In genomic region chr3:127929921-127930320, GRCm38 (mm10) we compare ENCODE assay signal across 9 mouse cellular contexts. TPM values are rescaled to one million over a fixed set of nuclear protein-coding genes. Genes with fewer than 3 reads are reported as not detected.
DNase-seq lines count a peak whose midpoint lies in the region.
"Had no signal": no experiment of that assay in that cellular context is flagged by ENCODE, and none has a peak within 500 bp of the region (broad histone marks: within the 10 kb centered on the region; RNA-seq: fewer than 3 reads in every experiment).

No protein-coding gene starts in this region.

- no peaks in the 10 kb centered on the region for H3K9me3 ChIP-seq in embryonic facial prominence, embryonic 10.5 days
- H3K9me3 ChIP-seq: forebrain, embryonic 15.5 days had no signal

- no peak overlapping the region for H3K27ac ChIP-seq in embryonic facial prominence, embryonic 10.5 days (replicated peaks)
- H3K27ac ChIP-seq: forebrain, embryonic 15.5 days had no signal

- 66% methylated on average over 9 of the region's 9 CpGs for WGBS in embryonic facial prominence, embryonic 10.5 days

- no peak overlapping the region for H3K4me3 ChIP-seq in embryonic facial prominence, embryonic 10.5 days
- H3K4me3 ChIP-seq: forebrain, embryonic 15.5 days had no signal

- H3K27me3 ChIP-seq in embryonic facial prominence, embryonic 10.5 days (replicated peaks; ENCODE audit: low read depth, poor library complexity, severe bottlenecking), result no peaks in the 10 kb centered on the region
- H3K27me3 ChIP-seq: forebrain, embryonic 15.5 days had no signal

- DNase-seq in adrenal gland, postnatal 14 days, result peak; percentile 12
- DNase-seq in adrenal gland, adult 18-20 months (ENCODE audit: low spot score in 2 of 2), result no peak
- DNase-seq in embryonic facial prominence, embryonic 10.5 days (ENCODE audit: low spot score), result peak; percentile 19
- peak; percentile 15 to 53 for DNase-seq in kidney, postnatal 25 days
- DNase-seq in lung, postnatal 4 days, result peak; percentile 71 to 86
- DNase-seq in left cerebral cortex, adult 18-20 months (ENCODE audit: low spot score in 2 of 2), result no peak
- no peak for DNase-seq in layer of hippocampus, postnatal 10 days (ENCODE audit: low spot score in 2 of 2)
- no peak for DNase-seq in layer of hippocampus, adult 9-10 months (ENCODE audit: low spot score)

- H3K36me3 ChIP-seq in embryonic facial prominence, embryonic 10.5 days (replicated peaks), result no peaks in the 10 kb centered on the region
- H3K36me3 ChIP-seq: forebrain, embryonic 15.5 days had no signal

- H3K4me1 ChIP-seq in embryonic facial prominence, embryonic 10.5 days, result no peaks in the 10 kb centered on the region
- H3K4me1 ChIP-seq: forebrain, embryonic 15.5 days had no signal

RNA-seq across cellular contexts. Expression of gene Fam241a, which starts 33.8 kb away (rescaled TPM):
- 7.4 and 7.8 TPM in 2 replicates for total RNA-seq in adrenal gland, postnatal 14 days (2021)
- total RNA-seq in adrenal gland, adult 18-20 months (2021), result 1 to 10 TPM; 4.4 to 9.6 TPM
- polyA plus RNA-seq in embryonic facial prominence, embryonic 10.5 days (2016; fragmentation: Nextera tagmentation; extraction: Ambion mirVana), result 2.7 and 3.9 TPM in 2 replicates
- 1 to 10 TPM; 2.3 to 2.7 TPM for total RNA-seq in left cerebral cortex, adult 18-20 months (2021)
- total RNA-seq in layer of hippocampus, postnatal 10 days (2021), result 1 to 10 TPM; 5.8 to 6.4 TPM

Comparison
In these comparisons a context has a peak if more than half of its experiments do, and no peak if none do; other contexts are left out.
1. DNase-seq: peak in adrenal gland, postnatal 14 days (single experiment), embryonic facial prominence, embryonic 10.5 days (single experiment), kidney, postnatal 25 days (2 of 2) and lung, postnatal 4 days (2 of 2); none in adrenal gland, adult 18-20 months (0 of 2), left cerebral cortex, adult 18-20 months (0 of 2), layer of hippocampus, postnatal 10 days (0 of 2) and layer of hippocampus, adult 9-10 months (single experiment).